Mouse (Mus musculus) myocyte (in vitro differentiated cells): ENCODE results near the gene Lnx2. TPM values are rescaled to one million over a fixed set of nuclear protein-coding genes. Genes with fewer than 3 reads are reported as not detected.

Experiments
- H3K27me3 ChIP-seq: one replicate; pipeline ENCODE4 v1.6.1; 2011; ENCODE audit not compliant: control insufficient read depth, insufficient read depth, insufficient read length
- H3K36me3 ChIP-seq: one replicate; pipeline ENCODE4 v1.6.1; 2011; ENCODE audit not compliant: control insufficient read depth, insufficient read depth
- H3K4me2 ChIP-seq: one replicate; pipeline ENCODE4 v1.6.1; 2011; ENCODE audit warnings: low read depth, control low read depth
- H3K4me3 ChIP-seq: one replicate; pipeline ENCODE4 v1.5.1; 2011; ENCODE audit warnings: mild to moderate bottlenecking, control low read depth, moderate library complexity
- H3K79me2 ChIP-seq: one replicate; pipeline ENCODE4 v1.6.1; 2011; ENCODE audit not compliant: control insufficient read depth, insufficient read depth
- H3ac ChIP-seq: one replicate; pipeline ENCODE4 v1.6.1; 2011; ENCODE audit not compliant: control insufficient read depth, insufficient read length
- CEBPB ChIP-seq: IDR thresholded peaks from 2 replicates; pipeline ENCODE4 v1.6.1; 2011; ENCODE audit warnings: mild to moderate bottlenecking, moderate library complexity; ENCODE audit not compliant: poor library complexity, insufficient read depth, severe bottlenecking
- E2F4 ChIP-seq: IDR thresholded peaks from one replicate; pipeline ENCODE4 v1.6.1; 2011; ENCODE audit warnings: mild to moderate bottlenecking, control low read depth, moderate library complexity; ENCODE audit not compliant: insufficient read depth
- MAX ChIP-seq: IDR thresholded peaks from one replicate; pipeline ENCODE4 v1.6.1; 2011; ENCODE audit warnings: low read depth, mild to moderate bottlenecking, control low read depth
- MYOD1 ChIP-seq, 3 experiments: IDR thresholded peaks; one replicate each; pipeline ENCODE4 v1.6.1; 2011; ENCODE audit warnings: control low read depth in 2 of 3, low read depth in 2 of 3, mild to moderate bottlenecking in 2 of 3, moderate library complexity in 1 of 3; ENCODE audit not compliant: insufficient read length in 2 of 3, control insufficient read depth in 1 of 3
- MYOG ChIP-seq, 3 experiments: IDR thresholded peaks; one replicate each; pipeline ENCODE4 v1.6.1; 2011; ENCODE audit warnings: control low read depth in 2 of 3, low read depth in 2 of 3, mild to moderate bottlenecking in 2 of 3; ENCODE audit not compliant: insufficient read length in 2 of 3, control insufficient read depth in 1 of 3, insufficient read depth in 1 of 3
- POLR2A ChIP-seq: IDR thresholded peaks from one replicate; pipeline ENCODE4 v1.6.1; 2011; ENCODE audit warnings: low read depth, mild to moderate bottlenecking, control low read depth, moderate library complexity; ENCODE audit not compliant: insufficient read length
- POLR2AphosphoS2 ChIP-seq: IDR thresholded peaks from one replicate; pipeline ENCODE4 v1.6.1; 2011; ENCODE audit warnings: low read depth, control low read depth; ENCODE audit not compliant: insufficient read length
- REST ChIP-seq: IDR thresholded peaks from one replicate; pipeline ENCODE4 v1.6.1; 2011; ENCODE audit warnings: mild to moderate bottlenecking, control low read depth, moderate library complexity; ENCODE audit not compliant: insufficient read depth, insufficient read length
- SRF ChIP-seq: IDR thresholded peaks from one replicate; pipeline ENCODE4 v1.6.1; 2011; ENCODE audit warnings: low read depth; ENCODE audit not compliant: control insufficient read depth, insufficient read length
- TCF12 ChIP-seq: IDR thresholded peaks from one replicate; pipeline ENCODE4 v1.6.1; 2011; ENCODE audit warnings: mild to moderate bottlenecking, control low read depth; ENCODE audit not compliant: poor library complexity, insufficient read depth, severe bottlenecking
- TCF3 ChIP-seq: IDR thresholded peaks from one replicate; pipeline ENCODE4 v1.6.1; 2011; ENCODE audit warnings: low read depth, control low read depth; ENCODE audit not compliant: insufficient read length
- USF1 ChIP-seq: IDR thresholded peaks from one replicate; pipeline ENCODE4 v1.6.1; 2011; ENCODE audit warnings: low read depth, mild to moderate bottlenecking, control low read depth, moderate library complexity
- polyA plus RNA-seq: library from polyadenylated mRNA; unstranded; fragments of >200 nt; fragmentation: generic; extraction: Trizol; gene quantifications from one replicate; pipeline ENCODE4 v1.2.1, GENCODE M21; 2012; ENCODE audit warnings: missing spikeins

Lnx2 gene
- polyA plus RNA-seq, 1 experiment: 2.2 TPM

GRCm38 (mm10) chr5:147017526-147017925, 58.9 kb downstream of the Lnx2 start:
- TF ChIP-seq POLR2A: no peak
- no peak for TF ChIP-seq REST
- TF ChIP-seq MYOD1 (IDR thresholded peaks at IDR 0.05; ENCODE audit: control insufficient read depth in 1 of 3, insufficient read length in 2 of 3, low read depth in 2 of 3): no peak
- TF ChIP-seq MAX: no peak
- TF ChIP-seq POLR2AphosphoS2: no peak
- TF ChIP-seq TCF12: no peak
- TF ChIP-seq TCF3: no peak
- no peak for TF ChIP-seq MYOG (IDR thresholded peaks at IDR 0.05; ENCODE audit: control insufficient read depth in 1 of 3, insufficient read depth in 1 of 3, insufficient read length in 2 of 3, low read depth in 2 of 3)
- TF ChIP-seq CEBPB: no peak
- no peak for TF ChIP-seq SRF
- Histone ChIP-seq H3K36me3 (no peaks in the 10 kb centered on the region), H3ac (no peak overlapping the region)

GRCm38 (mm10) chr5:147016622-147017021, 59.8 kb downstream of the Lnx2 start:
- H3K4me2 ChIP-seq: no peak overlapping the region
- no peak overlapping the region for H3ac ChIP-seq
- H3K36me3 ChIP-seq: no peaks in the 10 kb centered on the region
- H3K27me3 ChIP-seq: no peaks in the 10 kb centered on the region
- TF ChIP-seq TCF12 (no peak), MYOG (IDR thresholded peaks at IDR 0.05; ENCODE audit: control insufficient read depth in 1 of 3, insufficient read depth in 1 of 3, insufficient read length in 2 of 3, low read depth in 2 of 3) (no peak), E2F4 (no peak), TCF3 (no peak), CEBPB (no peak), POLR2AphosphoS2 (no peak)
- H3K79me2 ChIP-seq: no peaks in the 10 kb centered on the region
- no peak overlapping the region for H3K4me3 ChIP-seq

More at GRCm38 (mm10) chr5:147017526-147017925, 58.9 kb downstream of the Lnx2 start:
- no peaks in the 10 kb centered on the region for H3K27me3 ChIP-seq
- no peak overlapping the region for H3K4me3 ChIP-seq
- no peaks in the 10 kb centered on the region for H3K79me2 ChIP-seq
- H3K4me2 ChIP-seq: no peak overlapping the region

GRCm38 (mm10) chr5:147015191-147015590, 61.2 kb downstream of the Lnx2 start:
- H3K79me2 ChIP-seq: no peaks in the 10 kb centered on the region
- no peak overlapping the region for H3ac ChIP-seq
- H3K27me3 ChIP-seq: no peaks in the 10 kb centered on the region
- no peak for TF ChIP-seq POLR2AphosphoS2
- no peak for TF ChIP-seq MYOD1 (IDR thresholded peaks at IDR 0.05; ENCODE audit: control insufficient read depth in 1 of 3, insufficient read length in 2 of 3, low read depth in 2 of 3)
- TF ChIP-seq MAX: no peak
- no peak for TF ChIP-seq SRF
- TF ChIP-seq TCF12: no peak
- TF ChIP-seq CEBPB: no peak
- TF ChIP-seq POLR2A: no peak
- TF ChIP-seq MYOG (IDR thresholded peaks at IDR 0.05; ENCODE audit: control insufficient read depth in 1 of 3, insufficient read depth in 1 of 3, insufficient read length in 2 of 3, low read depth in 2 of 3): no peak
- TF ChIP-seq USF1: no peak
- no peak for TF ChIP-seq TCF3
- TF ChIP-seq E2F4: no peak
- no peak for TF ChIP-seq REST
- H3K4me2 ChIP-seq: no peak overlapping the region
- H3K4me3 ChIP-seq: no peak overlapping the region
- no peaks in the 10 kb centered on the region for H3K36me3 ChIP-seq

GRCm38 (mm10) chr5:147013845-147014244, 62.5 kb downstream of the Lnx2 start:
- no peak for TF ChIP-seq POLR2AphosphoS2
- TF ChIP-seq MYOD1 (IDR thresholded peaks at IDR 0.05; ENCODE audit: control insufficient read depth in 1 of 3, insufficient read length in 2 of 3, low read depth in 2 of 3): no peak
- TF ChIP-seq E2F4: no peak
- TF ChIP-seq TCF3: no peak
- no peak for TF ChIP-seq REST
- no peak for TF ChIP-seq MYOG (IDR thresholded peaks at IDR 0.05; ENCODE audit: control insufficient read depth in 1 of 3, insufficient read depth in 1 of 3, insufficient read length in 2 of 3, low read depth in 2 of 3)
- TF ChIP-seq USF1: no peak
- no peak for TF ChIP-seq TCF12
- TF ChIP-seq CEBPB: no peak
- no peak for TF ChIP-seq SRF
- TF ChIP-seq POLR2A: no peak
- TF ChIP-seq MAX: no peak
- no peak overlapping the region for H3K4me3 ChIP-seq
- H3K79me2 ChIP-seq: no peaks in the 10 kb centered on the region
- H3K4me2 ChIP-seq: no peak overlapping the region
- no peaks in the 10 kb centered on the region for H3K27me3 ChIP-seq
- no peaks in the 10 kb centered on the region for H3K36me3 ChIP-seq
- no peak overlapping the region for H3ac ChIP-seq

- H3K79me2 ChIP-seq: no peaks in the 10 kb centered on the region
These were observed 65.1 kb downstream of the Lnx2 start for GRCm38 (mm10) chr5:147011333-147011732.

More at GRCm38 (mm10) chr5:147011333-147011732, 65.1 kb downstream of the Lnx2 start:
- no peak overlapping the region for H3ac ChIP-seq
- no peak overlapping the region for H3K4me2 ChIP-seq
- TF ChIP-seq TCF3 (no peak), MYOG (IDR thresholded peaks at IDR 0.05; ENCODE audit: control insufficient read depth in 1 of 3, insufficient read depth in 1 of 3, insufficient read length in 2 of 3, low read depth in 2 of 3) (no peak), POLR2AphosphoS2 (no peak), TCF12 (no peak), USF1 (no peak), E2F4 (no peak), REST (no peak), CEBPB (no peak), POLR2A (no peak), MYOD1 (IDR thresholded peaks at IDR 0.05; ENCODE audit: control insufficient read depth in 1 of 3, insufficient read length in 2 of 3, low read depth in 2 of 3) (no peak), MAX (no peak), SRF (no peak)
- no peaks in the 10 kb centered on the region for H3K27me3 ChIP-seq
- no peak overlapping the region for H3K4me3 ChIP-seq
- H3K36me3 ChIP-seq: no peaks in the 10 kb centered on the region
